Mouse (Mus musculus): ENCODE results near the gene Snrnp70.

GRCm38 (mm10) chr7:45363983-45364382 lies 31.6 kb downstream of the Snrnp70 start:
- TF ChIP-seq CTCF (IDR thresholded peaks at IDR 0.05; ENCODE audit: borderline replicate concordance, extremely low read depth, insufficient read depth, insufficient read length): no peak
- TF ChIP-seq POLR2A (IDR thresholded peaks at IDR 0.05; ENCODE audit: borderline replicate concordance, extremely low read depth, insufficient read depth, insufficient read length, poor library complexity, severe bottlenecking): no peak
